Mouse (Mus musculus): ENCODE measurements at regions not wholly inside any gene's neighbourhood (a gene's known extent, or its start where the extent isn't known, plus 50 kb on each side); places are given as distances from the start of the nearest gene placed in this dataset.

DNA sequence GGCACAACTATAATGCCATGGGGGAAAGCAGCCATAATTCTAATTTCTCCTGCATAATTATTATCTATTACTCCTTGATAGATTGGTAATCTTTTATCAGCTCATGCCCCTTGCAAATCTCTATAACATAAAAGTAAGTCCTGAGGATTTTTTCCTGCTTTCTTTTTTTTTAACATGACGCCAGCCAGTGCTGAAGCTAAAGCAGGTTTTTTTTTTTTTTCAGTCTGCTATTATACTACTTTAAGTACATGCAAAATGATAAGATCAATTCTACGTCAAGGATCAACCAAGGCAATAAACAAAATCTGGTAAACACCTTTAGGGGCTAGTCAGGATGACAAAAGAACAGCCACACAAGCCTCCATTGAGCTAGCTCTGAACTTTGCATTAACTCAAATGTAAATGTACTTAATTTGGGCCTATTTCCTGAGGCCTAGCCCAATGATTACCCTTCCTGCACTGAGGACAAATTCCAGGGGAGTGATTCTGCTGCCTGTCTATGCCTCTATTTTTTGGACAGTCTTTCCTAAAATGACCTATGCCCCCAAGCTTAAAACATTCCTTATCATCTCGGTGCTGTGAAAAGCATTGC is 434.8 kb downstream of the 1810013L24Rik start:
- no peak overlapping the region for H3K4me2 ChIP-seq (ENCODE audit: low read depth, severe bottlenecking)
- H3K27ac ChIP-seq (replicated peaks; ENCODE audit: low read depth, low read length): no peak overlapping the region
- WGBS: 39% methylated on average over 3 of the region's 3 CpGs
- no peak for ATAC-seq (ENCODE audit: insufficient number of reproducible peaks, low FRiP score, low TSS enrichment, low read depth)
- H3K36me3 ChIP-seq (ENCODE audit: control insufficient read depth, insufficient read depth, low read length): no peaks in the 10 kb centered on the region
- H3K9ac ChIP-seq (ENCODE audit: low read length): no peak overlapping the region
- no peak for DNase-seq (ENCODE audit: low spot score)
- H3K4me3 ChIP-seq (ENCODE audit: low read depth, low read length): no peak overlapping the region
- no peaks in the 10 kb centered on the region for H3K4me1 ChIP-seq (ENCODE audit: control insufficient read depth, insufficient read depth, low read length)
- H3K27me3 ChIP-seq (ENCODE audit: control insufficient read depth, insufficient read depth, low read length): no peaks in the 10 kb centered on the region
- H3K9me3 ChIP-seq (ENCODE audit: control insufficient read depth, low read length): no peaks in the 10 kb centered on the region

GRCm38 (mm10) chr16:9267204-9267603 is 437.3 kb downstream of the 1810013L24Rik start:
- Histone ChIP-seq H3K4me3 (ENCODE audit: low read depth, low read length) (no peak overlapping the region), H3K36me3 (ENCODE audit: control insufficient read depth, insufficient read depth, low read length) (no peaks in the 10 kb centered on the region), H3K27me3 (ENCODE audit: control insufficient read depth, insufficient read depth, low read length) (no peaks in the 10 kb centered on the region), H3K9me3 (ENCODE audit: control insufficient read depth, low read length) (no peaks in the 10 kb centered on the region), H3K4me2 (ENCODE audit: low read depth, severe bottlenecking) (no peak overlapping the region), H3K4me1 (ENCODE audit: control insufficient read depth, insufficient read depth, low read length) (no peaks in the 10 kb centered on the region), H3K27ac (replicated peaks; ENCODE audit: low read depth, low read length) (no peak overlapping the region), H3K9ac (ENCODE audit: low read length) (no peak overlapping the region)
- ATAC-seq (ENCODE audit: insufficient number of reproducible peaks, low FRiP score, low TSS enrichment, low read depth) (no peak), DNase-seq (ENCODE audit: low spot score) (no peak)

- no peaks in the 10 kb centered on the region for H3K36me3 ChIP-seq (ENCODE audit: control insufficient read depth, insufficient read depth, low read length)
- no peak overlapping the region for H3K9ac ChIP-seq (ENCODE audit: low read length)
- no peaks in the 10 kb centered on the region for H3K4me1 ChIP-seq (ENCODE audit: control insufficient read depth, insufficient read depth, low read length)
- WGBS: 89% methylated on average over 3 of the region's 3 CpGs
- no peak overlapping the region for H3K4me2 ChIP-seq (ENCODE audit: low read depth, severe bottlenecking)
- no peaks in the 10 kb centered on the region for H3K27me3 ChIP-seq (ENCODE audit: control insufficient read depth, insufficient read depth, low read length)
- H3K27ac ChIP-seq (replicated peaks; ENCODE audit: low read depth, low read length): no peak overlapping the region
- no peak overlapping the region for H3K4me3 ChIP-seq (ENCODE audit: low read depth, low read length)
- no peaks in the 10 kb centered on the region for H3K9me3 ChIP-seq (ENCODE audit: control insufficient read depth, low read length)
- ATAC-seq (ENCODE audit: insufficient number of reproducible peaks, low FRiP score, low TSS enrichment, low read depth): no peak
- DNase-seq (ENCODE audit: low spot score): no peak
These were observed 440.2 kb downstream of the 1810013L24Rik start for GRCm38 (mm10) chr16:9270099-9270498.

- ATAC-seq (ENCODE audit: insufficient number of reproducible peaks, low FRiP score, low TSS enrichment, low read depth) (no peak), DNase-seq (ENCODE audit: low spot score) (no peak)
- Histone ChIP-seq H3K4me3 (ENCODE audit: low read depth, low read length) (no peak overlapping the region), H3K9ac (ENCODE audit: low read length) (no peak overlapping the region), H3K36me3 (ENCODE audit: control insufficient read depth, insufficient read depth, low read length) (no peaks in the 10 kb centered on the region), H3K4me1 (ENCODE audit: control insufficient read depth, insufficient read depth, low read length) (no peaks in the 10 kb centered on the region), H3K27me3 (ENCODE audit: control insufficient read depth, insufficient read depth, low read length) (no peaks in the 10 kb centered on the region), H3K27ac (replicated peaks; ENCODE audit: low read depth, low read length) (no peak overlapping the region), H3K9me3 (ENCODE audit: control insufficient read depth, low read length) (no peaks in the 10 kb centered on the region), H3K4me2 (ENCODE audit: low read depth, severe bottlenecking) (no peak overlapping the region)
- 90% methylated on average over 1 of the region's 1 CpGs for WGBS
These were observed 440.8 kb downstream of the 1810013L24Rik start for GRCm38 (mm10) chr16:9270671-9271070.

DNA sequence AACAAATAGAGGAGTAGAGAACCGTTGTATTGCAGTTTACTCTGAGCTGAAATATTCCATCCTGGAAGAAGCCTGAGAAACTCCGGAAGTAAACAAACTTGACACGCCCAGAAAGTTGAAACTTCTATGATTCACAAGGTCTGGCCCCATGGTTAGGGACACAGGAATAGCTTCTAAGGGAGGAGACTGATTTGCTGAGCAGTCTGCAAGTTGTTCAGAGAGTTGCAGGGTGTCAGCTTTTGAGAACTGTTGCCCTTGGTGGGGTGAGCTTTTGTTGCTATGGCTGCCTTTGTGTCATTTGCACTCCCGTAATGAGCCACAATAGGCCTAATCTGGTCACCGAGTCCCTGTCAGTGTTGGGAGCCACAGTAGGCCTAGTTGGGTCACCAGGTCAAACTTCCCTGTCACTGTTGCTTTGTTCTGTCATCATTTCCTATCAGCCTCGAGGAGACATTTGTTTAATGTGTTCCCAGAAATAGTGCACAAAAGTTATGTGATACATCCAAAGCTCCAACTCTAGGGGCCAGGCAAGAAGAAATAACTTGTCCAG is 443.9 kb downstream of the 1810013L24Rik start:
- Histone ChIP-seq H3K9me3 (ENCODE audit: control insufficient read depth, low read length) (no peaks in the 10 kb centered on the region), H3K36me3 (ENCODE audit: control insufficient read depth, insufficient read depth, low read length) (no peaks in the 10 kb centered on the region), H3K27me3 (ENCODE audit: control insufficient read depth, insufficient read depth, low read length) (no peaks in the 10 kb centered on the region), H3K9ac (ENCODE audit: low read length) (no peak overlapping the region), H3K4me3 (ENCODE audit: low read depth, low read length) (no peak overlapping the region), H3K4me1 (ENCODE audit: control insufficient read depth, insufficient read depth, low read length) (no peaks in the 10 kb centered on the region), H3K27ac (replicated peaks; ENCODE audit: low read depth, low read length) (no peak overlapping the region), H3K4me2 (ENCODE audit: low read depth, severe bottlenecking) (no peak overlapping the region)
- ATAC-seq (ENCODE audit: insufficient number of reproducible peaks, low FRiP score, low TSS enrichment, low read depth) (no peak), DNase-seq (ENCODE audit: low spot score) (no peak)
- WGBS: 79% methylated on average over 6 of the region's 6 CpGs

DNA sequence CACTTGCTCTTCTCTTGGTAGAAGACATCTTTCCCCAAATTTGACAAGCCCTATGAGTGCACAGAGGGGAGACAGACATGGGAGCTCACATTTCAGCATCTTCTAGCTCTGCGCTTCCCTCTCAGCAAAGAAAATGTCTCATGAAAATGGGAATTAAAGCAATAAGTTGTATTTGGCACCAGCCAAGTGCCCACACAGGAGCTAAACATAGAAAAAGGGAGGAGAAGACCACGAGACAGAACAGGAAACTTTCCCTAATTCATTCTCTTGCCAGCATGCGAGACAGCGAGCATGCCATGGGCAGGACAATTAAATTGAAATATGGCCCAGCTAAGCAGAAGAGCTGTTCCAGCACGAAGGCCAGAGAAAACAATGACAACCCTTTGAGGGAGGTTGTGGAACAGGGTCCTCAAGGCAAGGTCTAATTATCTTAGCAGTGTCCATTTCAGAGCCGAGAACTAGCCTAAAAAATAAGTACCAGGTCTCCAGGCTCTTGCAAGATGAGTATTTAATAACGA is 444.7 kb downstream of the 1810013L24Rik start:
- Histone ChIP-seq H3K4me3 (ENCODE audit: low read depth, low read length) (no peak overlapping the region), H3K4me1 (ENCODE audit: control insufficient read depth, insufficient read depth, low read length) (no peaks in the 10 kb centered on the region), H3K9ac (ENCODE audit: low read length) (no peak overlapping the region), H3K36me3 (ENCODE audit: control insufficient read depth, insufficient read depth, low read length) (no peaks in the 10 kb centered on the region), H3K9me3 (ENCODE audit: control insufficient read depth, low read length) (no peaks in the 10 kb centered on the region), H3K27ac (replicated peaks; ENCODE audit: low read depth, low read length) (no peak overlapping the region), H3K4me2 (ENCODE audit: low read depth, severe bottlenecking) (no peak overlapping the region), H3K27me3 (ENCODE audit: control insufficient read depth, insufficient read depth, low read length) (no peaks in the 10 kb centered on the region)
- DNase-seq (ENCODE audit: low spot score) (no peak), ATAC-seq (ENCODE audit: insufficient number of reproducible peaks, low FRiP score, low TSS enrichment, low read depth) (no peak)
- 49% methylated on average over 7 of the region's 7 CpGs for WGBS

DNA sequence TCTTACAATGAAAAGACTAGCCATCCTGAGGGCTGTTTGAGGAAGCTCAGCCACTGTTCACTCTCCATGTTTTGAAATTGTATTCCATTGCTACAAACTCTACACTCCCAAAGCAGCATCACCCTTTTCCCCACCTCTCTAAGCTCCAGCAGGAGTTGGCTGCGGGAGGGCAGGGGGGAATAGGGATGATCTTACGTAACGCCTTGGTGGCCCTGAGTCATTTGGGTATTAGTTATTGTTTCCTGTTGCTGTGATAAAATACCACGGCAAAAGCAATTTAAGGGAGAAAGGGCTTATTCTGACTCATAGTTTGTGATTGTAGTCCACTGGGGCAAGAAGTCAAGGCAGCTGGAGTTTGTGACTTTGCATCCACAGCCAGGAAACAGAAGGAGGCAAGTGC is 445.5 kb downstream of the 1810013L24Rik start:
- DNase-seq (ENCODE audit: low spot score): no peak

GRCm38 (mm10) chr16:9277064-9277463 is 447.2 kb downstream of the 1810013L24Rik start:
- Histone ChIP-seq H3K9me3 (ENCODE audit: control insufficient read depth, low read length) (no peaks in the 10 kb centered on the region), H3K4me1 (ENCODE audit: control insufficient read depth, insufficient read depth, low read length) (no peaks in the 10 kb centered on the region), H3K4me2 (ENCODE audit: low read depth, severe bottlenecking) (no peak overlapping the region), H3K4me3 (ENCODE audit: low read depth, low read length) (no peak overlapping the region), H3K36me3 (ENCODE audit: control insufficient read depth, insufficient read depth, low read length) (no peaks in the 10 kb centered on the region), H3K27ac (replicated peaks; ENCODE audit: low read depth, low read length) (no peak overlapping the region), H3K9ac (ENCODE audit: low read length) (no peak overlapping the region), H3K27me3 (ENCODE audit: control insufficient read depth, insufficient read depth, low read length) (no peaks in the 10 kb centered on the region)
- DNase-seq (ENCODE audit: low spot score): no peak
- WGBS: 76% methylated on average over 1 of the region's 1 CpGs
- no peak for ATAC-seq (ENCODE audit: insufficient number of reproducible peaks, low FRiP score, low TSS enrichment, low read depth)

More for the DNA sequence above, 445.5 kb downstream of the 1810013L24Rik start:
- H3K27ac ChIP-seq (replicated peaks; ENCODE audit: low read depth, low read length): no peak overlapping the region
- H3K9ac ChIP-seq (ENCODE audit: low read length): no peak overlapping the region
- H3K36me3 ChIP-seq (ENCODE audit: control insufficient read depth, insufficient read depth, low read length): no peaks in the 10 kb centered on the region
- H3K4me3 ChIP-seq (ENCODE audit: low read depth, low read length): no peak overlapping the region
- no peak for ATAC-seq (ENCODE audit: insufficient number of reproducible peaks, low FRiP score, low TSS enrichment, low read depth)
- H3K27me3 ChIP-seq (ENCODE audit: control insufficient read depth, insufficient read depth, low read length): no peaks in the 10 kb centered on the region
- no peak overlapping the region for H3K4me2 ChIP-seq (ENCODE audit: low read depth, severe bottlenecking)
- 82% methylated on average over 4 of the region's 4 CpGs for WGBS
- no peaks in the 10 kb centered on the region for H3K4me1 ChIP-seq (ENCODE audit: control insufficient read depth, insufficient read depth, low read length)
- H3K9me3 ChIP-seq (ENCODE audit: control insufficient read depth, low read length): no peaks in the 10 kb centered on the region

DNA sequence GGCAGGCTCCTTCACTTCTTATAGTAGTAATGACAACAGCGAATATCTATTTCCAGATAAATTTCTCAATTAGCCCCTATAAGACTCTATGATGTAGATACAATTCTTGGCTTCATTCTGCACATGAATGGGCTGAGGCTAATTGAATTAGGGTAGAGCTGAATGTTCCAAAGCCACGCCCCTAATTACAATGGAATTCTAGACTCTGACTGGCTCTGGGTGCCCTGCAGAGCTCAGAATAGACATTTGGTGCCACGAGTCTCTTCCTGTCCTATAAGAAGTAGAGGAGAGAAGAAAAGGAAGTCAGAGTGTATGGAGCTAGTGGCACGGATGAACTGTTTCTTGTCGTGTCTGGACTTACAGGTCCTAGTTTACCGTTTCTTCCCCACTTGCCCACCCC is 449.8 kb downstream of the 1810013L24Rik start:
- Histone ChIP-seq H3K27me3 (ENCODE audit: control insufficient read depth, insufficient read depth, low read length) (no peaks in the 10 kb centered on the region), H3K4me1 (ENCODE audit: control insufficient read depth, insufficient read depth, low read length) (no peaks in the 10 kb centered on the region), H3K27ac (replicated peaks; ENCODE audit: low read depth, low read length) (no peak overlapping the region), H3K4me2 (ENCODE audit: low read depth, severe bottlenecking) (no peak overlapping the region), H3K9ac (ENCODE audit: low read length) (no peak overlapping the region), H3K36me3 (ENCODE audit: control insufficient read depth, insufficient read depth, low read length) (no peaks in the 10 kb centered on the region), H3K4me3 (ENCODE audit: low read depth, low read length) (no peak overlapping the region), H3K9me3 (ENCODE audit: control insufficient read depth, low read length) (no peaks in the 10 kb centered on the region)
- ATAC-seq (ENCODE audit: insufficient number of reproducible peaks, low FRiP score, low TSS enrichment, low read depth): no peak
- 74% methylated on average over 6 of the region's 6 CpGs for WGBS
- no peak for DNase-seq (ENCODE audit: low spot score)

Data from limb, embryonic 11.5 days (tissue).